Mouse (Mus musculus) stomach, embryonic 15.5 days (tissue): ENCODE results near the gene Celf6. TPM values are rescaled to one million over a fixed set of nuclear protein-coding genes. Genes with fewer than 3 reads are reported as not detected.

ENCODE experiments used
- ATAC-seq: fragments of 200-750 bp; cut with Nextera tagmentation; 2 replicates; pipeline ENCODE4 v1.8.0; 2017; ENCODE audit warnings: low read depth, moderate number of reproducible peaks, moderate TSS enrichment; ENCODE audit not compliant: insufficient read depth, low FRiP score
- H3K27ac ChIP-seq: fragments of 300-500 bp; sonication (generic); 2 replicates; pipeline ENCODE4 v1.5.1; 2015; ENCODE audit warnings: mild to moderate bottlenecking, inconsistent platforms
- H3K27me3 ChIP-seq: fragments of 300-500 bp; sonication (generic); replicated peaks from 2 replicates; pipeline ENCODE4 v1.6.1; 2015; ENCODE audit warnings: inconsistent platforms
- H3K36me3 ChIP-seq: fragments of 300-500 bp; sonication (generic); 2 replicates; pipeline ENCODE4 v1.6.1; 2015; ENCODE audit warnings: inconsistent platforms
- H3K4me1 ChIP-seq: fragments of 300-500 bp; sonication (generic); 2 replicates; pipeline ENCODE4 v1.6.1; 2015; ENCODE audit warnings: inconsistent platforms
- H3K4me2 ChIP-seq: fragments of 300-500 bp; sonication (generic); 2 replicates; pipeline ENCODE4 v1.6.1; 2015; ENCODE audit warnings: mild to moderate bottlenecking, inconsistent platforms
- H3K4me3 ChIP-seq: fragments of 300-500 bp; sonication (generic); replicated peaks from 2 replicates; pipeline ENCODE4 v1.5.1; 2015; ENCODE audit warnings: inconsistent platforms
- H3K9ac ChIP-seq: fragments of 300-500 bp; sonication (generic); 2 replicates; pipeline ENCODE4 v1.6.1; 2015; ENCODE audit warnings: inconsistent platforms
- H3K9me3 ChIP-seq: fragments of 300-500 bp; sonication (generic); 2 replicates; pipeline ENCODE4 v1.6.1; 2016; ENCODE audit warnings: inconsistent platforms
- WGBS: fragments of 180-500 bp; shearing (Covaris S2); methylation state at CpG from one replicate; pipeline ENCODE4 v1.1.7; 2015; 5-methylcytosine and 5-hydroxymethylcytosine counted together
- polyA plus RNA-seq: library from polyadenylated mRNA; unstranded; fragments of >200 nt; fragmentation: Nextera tagmentation; extraction: Ambion mirVana; gene quantifications from 2 replicates; pipeline ENCODE4 v1.2.1, GENCODE M21; 2015

Gene Celf6
- polyA plus RNA-seq, 1 experiment from 2014 or later: 4.5 TPM

DNA sequence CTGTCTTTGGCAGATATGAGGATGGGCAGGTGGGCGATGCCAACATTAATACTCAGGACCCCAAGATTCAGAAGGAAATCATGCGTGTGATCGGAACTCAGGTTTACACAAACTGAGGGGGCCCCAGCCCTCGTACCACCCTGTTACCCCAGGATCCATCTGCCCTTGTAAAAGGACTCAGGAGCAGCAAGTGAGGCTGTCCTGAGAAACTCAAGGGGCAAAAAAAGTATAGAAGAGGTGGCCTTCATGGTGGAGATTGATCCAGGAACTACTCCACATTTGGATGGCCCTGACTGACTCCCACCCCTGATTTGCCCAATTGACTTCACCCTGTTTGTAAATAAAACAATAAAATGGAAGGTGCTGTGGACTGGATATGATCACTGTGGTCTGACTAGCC is 72.2 kb downstream of the Celf6 start:
- Histone ChIP-seq H3K4me2 (no peak overlapping the region), H3K9me3 (no peaks in the 10 kb centered on the region), H3K9ac (no peak overlapping the region), H3K4me3 (no peak overlapping the region), H3K4me1 (no peaks in the 10 kb centered on the region), H3K27me3 (no peaks in the 10 kb centered on the region), H3K36me3 (peaks cover 11% of the 10 kb centered on the region; the same call in 1 of the 2 replicates), H3K27ac (no peak overlapping the region)
- no peak for ATAC-seq
- WGBS: 94% methylated on average over 4 of the region's 4 CpGs

DNA sequence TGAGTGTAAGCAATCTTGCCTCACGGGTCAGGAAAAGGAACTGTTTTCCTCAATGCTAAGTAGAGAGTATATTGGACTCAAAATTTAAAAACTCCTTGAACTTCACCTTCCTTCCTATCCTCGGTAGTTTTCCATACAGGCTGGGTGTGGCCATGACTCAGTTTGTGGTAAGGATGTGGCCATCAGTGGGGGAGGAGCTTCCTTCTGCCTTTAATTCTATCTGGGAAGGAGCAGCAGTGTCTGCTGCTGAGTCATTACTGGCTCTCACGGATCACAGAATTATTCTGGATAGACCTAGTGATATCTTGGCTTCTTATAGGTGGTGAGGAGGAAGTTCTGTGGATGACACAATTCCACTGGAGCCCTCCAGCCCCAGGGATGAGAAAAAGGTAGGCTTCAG is 75.7 kb downstream of the Celf6 start:
- WGBS: 20% methylated on average over 3 of the region's 3 CpGs
- no peaks in the 10 kb centered on the region for H3K9me3 ChIP-seq
- no peak overlapping the region for H3K27ac ChIP-seq
- H3K4me1 ChIP-seq: 0 out of 2 replicates have a peak, but pooled peaks cover 10% of the 10 kb centered on the region
- no peak overlapping the region for H3K9ac ChIP-seq
- no peak overlapping the region for H3K4me3 ChIP-seq
- peaks cover 11% of the 10 kb centered on the region; the same call in 1 of the 2 replicates for H3K36me3 ChIP-seq
- H3K4me2 ChIP-seq: no peak overlapping the region
- H3K27me3 ChIP-seq: no peaks in the 10 kb centered on the region
- no peak for ATAC-seq

DNA sequence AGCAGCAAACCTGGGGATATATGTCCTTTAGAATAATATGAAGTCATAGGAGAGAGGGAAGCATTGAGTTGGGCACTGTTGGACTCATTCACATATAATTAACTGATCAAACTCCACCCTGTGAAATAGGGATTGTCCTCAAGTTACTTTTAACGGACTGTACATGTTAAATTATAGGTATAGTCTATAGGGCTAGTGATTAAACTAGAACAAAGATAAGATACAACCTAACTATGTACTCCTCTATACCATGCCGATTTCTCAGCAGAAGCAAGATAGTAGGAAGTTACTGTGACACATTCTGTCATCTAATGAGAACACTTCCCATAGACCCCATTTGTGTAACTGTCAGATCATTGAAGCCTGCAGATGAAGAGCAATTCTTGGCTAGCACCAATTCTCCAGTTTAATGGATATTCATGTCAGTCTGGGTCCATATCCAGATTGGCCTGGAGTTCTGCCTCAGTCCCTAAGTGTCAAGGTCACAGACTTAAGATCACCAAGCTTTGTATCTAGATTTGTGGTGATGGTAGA is 76.8 kb downstream of the Celf6 start:
- no peak overlapping the region for H3K4me3 ChIP-seq
- H3K27me3 ChIP-seq: no peaks in the 10 kb centered on the region
- H3K4me2 ChIP-seq: no peak overlapping the region
- 74% methylated on average over 2 of the region's 2 CpGs for WGBS
- peaks cover 19% of the 10 kb centered on the region for H3K4me1 ChIP-seq
- ATAC-seq: no peak
- no peaks in the 10 kb centered on the region for H3K36me3 ChIP-seq
- no peak overlapping the region for H3K27ac ChIP-seq
- H3K9ac ChIP-seq: no peak overlapping the region
- no peaks in the 10 kb centered on the region for H3K9me3 ChIP-seq

DNA sequence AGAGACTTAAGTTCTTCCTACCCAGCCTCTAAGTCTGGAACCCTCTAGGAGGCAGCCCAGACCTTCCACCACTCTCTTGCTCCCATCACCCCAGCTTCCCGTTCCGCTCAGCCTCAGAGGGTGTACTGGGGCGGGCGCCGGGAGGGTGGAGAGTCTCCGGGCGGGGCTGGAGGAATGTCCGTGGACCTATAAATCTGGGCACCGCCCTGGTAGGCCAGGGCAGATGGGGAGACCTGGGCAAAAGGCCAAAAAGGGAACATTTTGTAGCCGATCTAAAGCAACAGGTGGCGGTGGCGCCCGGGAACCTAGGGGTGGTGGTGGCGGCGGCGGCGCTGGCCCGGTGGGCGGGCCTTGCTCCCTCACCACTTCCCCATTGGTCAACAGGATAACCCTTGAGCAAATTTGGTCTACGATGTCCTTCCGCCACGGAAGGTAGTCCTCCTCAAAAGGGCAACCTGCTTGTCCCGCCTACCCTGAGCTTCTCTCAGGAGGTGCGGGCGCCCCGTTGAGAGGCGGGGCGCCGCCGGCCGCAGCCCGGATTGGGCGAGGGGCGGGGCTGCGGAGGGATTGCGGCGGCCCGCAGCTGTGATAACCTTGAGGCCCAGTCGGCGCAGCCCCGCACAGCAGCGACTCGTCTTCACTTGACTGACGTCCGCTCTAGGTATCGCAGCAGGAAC is 78.4 kb downstream of the Celf6 start, which contains the start of gene Pkm:
Gene Pkm, plus strand, starts transcription at position 411 of the 677 bp plus-strand sequence.
- Histone ChIP-seq H3K4me3 (peak within 1 kb of the TSS; percentile 91), H3K4me1 (peaks cover 28% of the 10 kb centered on the region), H3K27me3 (no peaks in the 10 kb centered on the region), H3K27ac (peak within 1 kb of the TSS; percentile 97), H3K36me3 (no peaks in the 10 kb centered on the region), H3K9ac (peak within 1 kb of the TSS; percentile 82), H3K9me3 (no peaks in the 10 kb centered on the region), H3K4me2 (peak within 1 kb of the TSS; percentile 78)
- peak; percentile 91 for ATAC-seq
- WGBS: under 1% methylated on average over 46 of the region's 46 CpGs

Other genes with a start within 250 kb of the Celf6 start
- gene Bbs4, start 224.4 kb upstream of the Celf6 start, polyA plus RNA-seq: 10.3 and 11.5 TPM in 2 replicates
- gene Arih1, start 91.3 kb upstream of the Celf6 start, polyA plus RNA-seq: 12.7 and 15.7 TPM in 2 replicates
- 75.4 and 77.4 TPM in 2 replicates for gene Hexa, start 38.4 kb upstream of the Celf6 start, polyA plus RNA-seq
- gene Tmem202, start 38.1 kb upstream of the Celf6 start, polyA plus RNA-seq: not detected in 2 replicates
- 26.3 and 27.3 TPM in 2 replicates for gene Parp6, start 39.4 kb downstream of the Celf6 start, polyA plus RNA-seq
- 989 and 1,080 TPM in 2 replicates for gene Pkm, start 78.5 kb downstream of the Celf6 start, polyA plus RNA-seq
- gene Gramd2, start 102.2 kb downstream of the Celf6 start, polyA plus RNA-seq: 1.5 TPM in 2 replicates
- gene Senp8, start 172.8 kb downstream of the Celf6 start, polyA plus RNA-seq: 10.0 and 10.5 TPM in 2 replicates
- gene Myo9a, start 173.0 kb downstream of the Celf6 start, polyA plus RNA-seq: 14.1 and 14.7 TPM in 2 replicates